Mouse (Mus musculus): Measurements from ENCODE around the gene Sdhaf3. TPM values are rescaled to one million over a fixed set of nuclear protein-coding genes. Genes with fewer than 3 reads are reported as not detected.

Gene Sdhaf3
- polyA plus RNA-seq, 1 experiment from 2014 or later = 5.2 TPM

DNA sequence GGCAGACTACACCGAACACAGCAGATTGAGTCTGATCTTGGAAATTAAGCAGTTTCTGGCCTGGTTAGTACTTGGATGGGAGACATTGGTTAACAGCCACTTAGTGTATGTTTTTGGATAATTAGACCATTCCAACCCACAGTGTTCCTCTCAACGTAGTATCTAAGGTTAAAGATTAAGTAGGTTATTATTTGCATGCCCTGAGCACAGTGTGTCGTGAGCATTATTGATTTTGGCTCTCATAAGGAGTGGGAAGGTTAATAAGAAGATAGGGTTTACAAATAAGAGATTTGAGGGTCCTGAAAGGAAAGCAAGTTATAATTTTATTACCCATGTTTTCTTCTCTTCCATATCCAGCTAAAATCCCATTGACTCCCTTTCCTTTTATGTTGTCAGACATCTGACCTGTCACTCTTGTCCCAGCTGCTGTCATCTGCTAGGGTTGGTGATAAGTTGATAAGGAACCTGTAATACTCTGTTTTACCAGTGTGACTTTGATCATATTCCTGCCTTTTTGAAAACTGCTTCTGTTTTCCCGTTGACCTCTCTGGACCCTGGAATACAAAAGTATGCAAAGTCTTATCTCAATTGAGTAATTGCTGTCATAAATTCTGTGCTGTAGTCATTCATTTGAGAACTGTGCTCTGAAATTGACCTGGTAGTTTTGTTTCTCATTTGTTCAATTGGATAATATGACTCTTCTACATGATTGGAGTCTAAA is 41.6 kb downstream of the Sdhaf3 start:
- H3K4me3 ChIP-seq (ENCODE audit: low read depth, low read length) = no peak overlapping the region
- peak overlapping the region; percentile 11; the same call in 1 of the 2 replicates for H3K27ac ChIP-seq (ENCODE audit: low read depth, low read length)
- no peak overlapping the region for H3K9ac ChIP-seq (ENCODE audit: low read depth, low read length)
- peak; percentile 97 for ATAC-seq
- H3K9me3 ChIP-seq (ENCODE audit: control insufficient read depth) = no peaks in the 10 kb centered on the region
- WGBS = 37% methylated on average over 4 of the region's 4 CpGs
- H3K4me1 ChIP-seq (replicated peaks; ENCODE audit: control insufficient read depth, insufficient read depth, low read length) = no peaks in the 10 kb centered on the region
- peak overlapping the region; percentile 3; the same call in 1 of the 2 replicates for H3K4me2 ChIP-seq (replicated peaks; ENCODE audit: low read depth)
- TF ChIP-seq CTCF (IDR thresholded peaks at IDR 0.05; ENCODE audit: low read depth) = no peak
- no peaks in the 10 kb centered on the region for H3K27me3 ChIP-seq (replicated peaks; ENCODE audit: control insufficient read depth, insufficient read depth, low read length)
- no peaks in the 10 kb centered on the region for H3K36me3 ChIP-seq (ENCODE audit: control insufficient read depth, insufficient read depth)

- no peaks in the 10 kb centered on the region for H3K36me3 ChIP-seq (ENCODE audit: control insufficient read depth, insufficient read depth)
- 64% methylated on average over 1 of the region's 1 CpGs for WGBS
- no peak overlapping the region for H3K9ac ChIP-seq (ENCODE audit: low read depth, low read length)
- no peak overlapping the region for H3K4me2 ChIP-seq (replicated peaks; ENCODE audit: low read depth)
- no peaks in the 10 kb centered on the region for H3K27me3 ChIP-seq (replicated peaks; ENCODE audit: control insufficient read depth, insufficient read depth, low read length)
- peak; percentile 52; the same call in 1 of the 2 replicates for ATAC-seq
- no peak for TF ChIP-seq CTCF (IDR thresholded peaks at IDR 0.05; ENCODE audit: low read depth)
- no peaks in the 10 kb centered on the region for H3K9me3 ChIP-seq (ENCODE audit: control insufficient read depth)
- H3K4me3 ChIP-seq (ENCODE audit: low read depth, low read length) = no peak overlapping the region
- peak overlapping the region; percentile 11 for H3K27ac ChIP-seq (ENCODE audit: low read depth, low read length)
- no peaks in the 10 kb centered on the region for H3K4me1 ChIP-seq (replicated peaks; ENCODE audit: control insufficient read depth, insufficient read depth, low read length)
Measured at GRCm38 (mm10) chr6:6997956-6998355, 42.2 kb downstream of the Sdhaf3 start.

GRCm38 (mm10) chr6:6999015-6999414 is 43.2 kb downstream of the Sdhaf3 start:
- no peaks in the 10 kb centered on the region for H3K36me3 ChIP-seq (ENCODE audit: control insufficient read depth, insufficient read depth)
- no peak overlapping the region for H3K4me2 ChIP-seq (replicated peaks; ENCODE audit: low read depth)
- no peaks in the 10 kb centered on the region for H3K27me3 ChIP-seq (replicated peaks; ENCODE audit: control insufficient read depth, insufficient read depth, low read length)
- no peak overlapping the region for H3K9ac ChIP-seq (ENCODE audit: low read depth, low read length)
- H3K4me1 ChIP-seq (replicated peaks; ENCODE audit: control insufficient read depth, insufficient read depth, low read length) = no peaks in the 10 kb centered on the region
- H3K27ac ChIP-seq (ENCODE audit: low read depth, low read length) = no peak overlapping the region
- peak; percentile 29; the same call in 1 of the 2 replicates for TF ChIP-seq CTCF (IDR thresholded peaks at IDR 0.05; ENCODE audit: low read depth)
- H3K4me3 ChIP-seq (ENCODE audit: low read depth, low read length) = no peak overlapping the region
- WGBS = 84% methylated on average over 3 of the region's 3 CpGs
- ATAC-seq = no peak
- H3K9me3 ChIP-seq (ENCODE audit: control insufficient read depth) = no peaks in the 10 kb centered on the region

GRCm38 (mm10) chr6:7003085-7003484 is 47.3 kb downstream of the Sdhaf3 start:
- no peaks in the 10 kb centered on the region for H3K4me1 ChIP-seq (replicated peaks; ENCODE audit: control insufficient read depth, insufficient read depth, low read length)
- H3K27me3 ChIP-seq (replicated peaks; ENCODE audit: control insufficient read depth, insufficient read depth, low read length) = no peaks in the 10 kb centered on the region
- 72% methylated on average over 4 of the region's 4 CpGs for WGBS
- no peaks in the 10 kb centered on the region for H3K9me3 ChIP-seq (ENCODE audit: control insufficient read depth)
- no peaks in the 10 kb centered on the region for H3K36me3 ChIP-seq (ENCODE audit: control insufficient read depth, insufficient read depth)
- no peak overlapping the region for H3K4me2 ChIP-seq (replicated peaks; ENCODE audit: low read depth)
- H3K4me3 ChIP-seq (ENCODE audit: low read depth, low read length) = no peak overlapping the region
- no peak for ATAC-seq
- no peak overlapping the region for H3K9ac ChIP-seq (ENCODE audit: low read depth, low read length)
- TF ChIP-seq CTCF (IDR thresholded peaks at IDR 0.05; ENCODE audit: low read depth) = peak; percentile 31; the same call in 1 of the 2 replicates
- H3K27ac ChIP-seq (ENCODE audit: low read depth, low read length) = no peak overlapping the region

- Histone ChIP-seq H3K4me3 (ENCODE audit: low read depth, low read length) (no peak overlapping the region), H3K36me3 (ENCODE audit: control insufficient read depth, insufficient read depth) (no peaks in the 10 kb centered on the region), H3K27ac (ENCODE audit: low read depth, low read length) (no peak overlapping the region), H3K27me3 (replicated peaks; ENCODE audit: control insufficient read depth, insufficient read depth, low read length) (no peaks in the 10 kb centered on the region), H3K9me3 (ENCODE audit: control insufficient read depth) (no peaks in the 10 kb centered on the region), H3K9ac (ENCODE audit: low read depth, low read length) (no peak overlapping the region), H3K4me2 (replicated peaks; ENCODE audit: low read depth) (no peak overlapping the region), H3K4me1 (replicated peaks; ENCODE audit: control insufficient read depth, insufficient read depth, low read length) (no peaks in the 10 kb centered on the region)
- ATAC-seq = no peak
- WGBS = 58% methylated on average over 2 of the region's 2 CpGs
- TF ChIP-seq CTCF (IDR thresholded peaks at IDR 0.05; ENCODE audit: low read depth) = peak; percentile 67
Measured at GRCm38 (mm10) chr6:7004005-7004404, 48.2 kb downstream of the Sdhaf3 start.

- Histone ChIP-seq H3K9me3 (ENCODE audit: control insufficient read depth) (no peaks in the 10 kb centered on the region), H3K36me3 (ENCODE audit: control insufficient read depth, insufficient read depth) (no peaks in the 10 kb centered on the region; the same call in 1 of the 2 replicates), H3K9ac (ENCODE audit: low read depth, low read length) (no peak overlapping the region), H3K4me3 (ENCODE audit: low read depth, low read length) (no peak overlapping the region), H3K27me3 (replicated peaks; ENCODE audit: control insufficient read depth, insufficient read depth, low read length) (no peaks in the 10 kb centered on the region), H3K4me1 (replicated peaks; ENCODE audit: control insufficient read depth, insufficient read depth, low read length) (no peaks in the 10 kb centered on the region), H3K4me2 (replicated peaks; ENCODE audit: low read depth) (no peak overlapping the region), H3K27ac (ENCODE audit: low read depth, low read length) (no peak overlapping the region)
- no peak for TF ChIP-seq CTCF (IDR thresholded peaks at IDR 0.05; ENCODE audit: low read depth)
- 86% methylated on average over 6 of the region's 6 CpGs for WGBS
- no peak for ATAC-seq
Measured at GRCm38 (mm10) chr6:7038087-7038486, 82.3 kb downstream of the Sdhaf3 start.

Data from intestine, postnatal 0 days (tissue).